Mouse (Mus musculus): ENCODE data around the gene Gpc5.

DNA sequence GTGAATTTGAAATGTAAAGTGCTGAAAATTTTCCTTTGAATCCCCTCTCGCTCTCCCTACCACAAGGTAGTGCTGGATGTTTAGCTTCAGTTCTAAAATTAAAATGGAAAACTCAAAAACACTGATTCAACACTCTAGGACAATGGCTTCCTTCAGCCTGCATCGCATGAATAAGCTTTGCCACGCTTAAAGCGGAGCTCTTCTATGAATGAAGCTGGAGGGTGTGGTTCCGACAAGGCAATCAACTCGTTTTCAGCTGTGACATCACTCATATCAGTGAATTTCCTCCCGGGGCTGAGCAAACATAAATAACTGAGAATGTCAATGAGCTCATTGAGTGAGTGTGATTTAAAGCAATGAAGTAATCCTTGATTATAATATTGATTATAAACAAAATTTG, 1461.3 kb downstream of the Gpc5 start:
- TF ChIP-seq CTCF (IDR thresholded peaks at IDR 0.05; ENCODE audit: insufficient read depth, low read length) (no peak), POLR2A (IDR thresholded peaks at IDR 0.05; ENCODE audit: borderline replicate concordance, extremely low read depth, low read depth, low read length) (no peak)
